Mouse (Mus musculus) spleen, adult 12 weeks (tissue): ENCODE results near the gene Gm10256.
"Not testable (repeated sequence)": the region's sequence is repeated elsewhere in the genome, so short reads cannot be mapped to it uniquely, and the experiment has no call there.

Experiments
- DNase-seq: peaks from one replicate; pipeline ENCODE4 v3.0.0; 2022; ENCODE audit warnings: low spot score

The Gm10256 gene

DNA sequence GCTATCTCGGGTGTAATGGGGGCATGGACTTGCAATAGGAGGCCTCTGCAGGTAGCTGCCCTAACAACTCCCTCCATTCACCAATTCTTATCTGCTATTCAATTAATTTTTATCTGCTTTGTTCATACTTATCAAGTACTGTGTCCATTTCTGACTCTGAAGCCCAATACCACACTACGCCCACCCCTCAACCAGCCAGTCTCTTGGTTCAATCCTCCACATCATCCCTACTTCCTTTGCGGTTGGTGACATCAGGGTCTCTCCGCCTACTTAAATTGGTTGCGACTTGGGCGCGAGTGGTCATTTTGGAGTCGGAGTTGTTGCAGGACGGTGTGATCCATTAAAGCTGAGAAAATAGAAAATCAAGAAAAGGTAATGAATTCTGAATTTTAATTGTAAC lies at the start of gene Gm10256, which contains the start of gene Rbmy:
TSS of gene Gm10256 (plus strand) at position 320 of the 400 bp plus-strand sequence.
TSS of gene Rbmy (plus strand) at position 301 of the 400 bp plus-strand sequence.
- not testable (repeated sequence) for DNase-seq

DNA sequence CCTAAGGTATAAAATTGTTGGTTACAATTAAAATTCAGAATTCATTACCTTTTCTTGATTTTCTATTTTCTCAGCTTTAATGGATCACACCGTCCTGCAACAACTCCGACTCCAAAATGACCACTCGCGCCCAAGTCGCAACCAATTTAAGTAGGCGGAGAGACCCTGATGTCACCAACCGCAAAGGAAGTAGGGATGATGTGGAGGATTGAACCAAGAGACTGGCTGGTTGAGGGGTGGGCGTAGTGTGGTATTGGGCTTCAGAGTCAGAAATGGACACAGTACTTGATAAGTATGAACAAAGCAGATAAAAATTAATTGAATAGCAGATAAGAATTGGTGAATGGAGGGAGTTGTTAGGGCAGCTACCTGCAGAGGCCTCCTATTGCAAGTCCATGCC lies 34.4 kb upstream of the Gm10256 start, which contains the start of gene Gm4064:
TSS of gene Gm4064 (minus strand) at position 101 of the 400 bp plus-strand sequence.
- not testable (repeated sequence) for DNase-seq

DNA sequence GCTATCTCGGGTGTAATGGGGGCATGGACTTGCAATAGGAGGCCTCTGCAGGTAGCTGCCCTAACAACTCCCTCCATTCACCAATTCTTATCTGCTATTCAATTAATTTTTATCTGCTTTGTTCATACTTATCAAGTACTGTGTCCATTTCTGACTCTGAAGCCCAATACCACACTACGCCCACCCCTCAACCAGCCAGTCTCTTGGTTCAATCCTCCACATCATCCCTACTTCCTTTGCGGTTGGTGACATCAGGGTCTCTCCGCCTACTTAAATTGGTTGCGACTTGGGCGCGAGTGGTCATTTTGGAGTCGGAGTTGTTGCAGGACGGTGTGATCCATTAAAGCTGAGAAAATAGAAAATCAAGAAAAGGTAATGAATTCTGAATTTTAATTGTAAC lies 70.2 kb downstream of the Gm10256 start, which contains the start of gene Gm10352:
TSS of gene Gm10352 (plus strand) at position 301 of the 400 bp plus-strand sequence.
- DNase-seq, result not testable (repeated sequence)
